Mouse (Mus musculus) kidney, postnatal 4 days (tissue): Measurements from ENCODE around the gene Olfr1141.

ENCODE experiments used
- DNase-seq, 2 experiments: peaks; one replicate each; pipeline ENCODE4 v3.0.0; 2021; ENCODE audit warnings: mixed read lengths in 2 of 2

Gene Olfr1141

GRCm38 (mm10) chr2:87753891-87754290, at the start of gene Olfr1141:
Gene Olfr1141, minus strand, starts transcription at chr2:87753991.
- no peak for DNase-seq

GRCm38 (mm10) chr2:87800292-87800691, 46.5 kb upstream of the Olfr1141 start, which contains the start of gene Olfr1143:
Gene Olfr1143, plus strand, starts transcription at chr2:87800592.
- DNase-seq = no peak

- no peak for DNase-seq
Measured at GRCm38 (mm10) chr2:87779183-87779582, 25.4 kb upstream of the Olfr1141 start, which contains the start of gene Olfr152. Gene Olfr152, plus strand, starts transcription at chr2:87779483.

GRCm38 (mm10) chr2:87776143-87776542, 22.4 kb upstream of the Olfr1141 start:
- DNase-seq = no peak

- DNase-seq = no peak
Measured at GRCm38 (mm10) chr2:87743452-87743851, 10.3 kb downstream of the Olfr1141 start, which contains the start of gene Olfr1140. Gene Olfr1140, plus strand, starts transcription at chr2:87743752.

- DNase-seq = no peak
Measured at GRCm38 (mm10) chr2:87739878-87740277, 13.9 kb downstream of the Olfr1141 start, which contains the start of gene Olfr1138. Gene Olfr1138, minus strand, starts transcription at chr2:87739978.

- DNase-seq = no peak
Measured at GRCm38 (mm10) chr2:87713079-87713478, 40.7 kb downstream of the Olfr1141 start, which contains the start of gene Olfr1137. Gene Olfr1137, minus strand, starts transcription at chr2:87713179.
